ENCODE assay signal across 11 mouse cellular contexts in the genomic region with DNA sequence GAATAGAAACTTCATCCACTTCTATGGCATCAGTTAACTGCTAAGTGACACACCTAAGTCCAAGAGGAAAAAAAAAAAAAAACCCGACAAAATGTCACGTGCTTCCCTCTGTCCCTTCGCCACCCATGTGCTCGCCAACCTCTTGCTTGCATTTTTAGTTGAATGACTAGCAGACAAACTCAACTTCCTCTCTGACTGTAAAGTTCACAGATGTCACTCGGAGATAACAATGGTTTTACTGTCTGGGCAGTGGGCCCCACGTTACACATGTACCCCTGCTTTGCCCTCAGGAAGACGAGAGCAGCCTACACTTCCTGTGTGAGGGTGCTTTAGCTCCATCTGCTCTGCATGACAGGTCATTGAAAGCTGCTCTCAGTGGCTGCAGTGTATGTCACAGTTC. TPM values are rescaled to one million over a fixed set of nuclear protein-coding genes. Genes with fewer than 3 reads are reported as not detected.
DNase-seq lines count a peak whose midpoint lies in the region; ATAC-seq lines count a peak whose summit lies in the region.
"Had no signal": no experiment of that assay in that cellular context is flagged by ENCODE, and none has a peak within 500 bp of the region (broad histone marks: within the 10 kb centered on the region; RNA-seq: fewer than 3 reads in every experiment).

No protein-coding gene starts in this region.

- peak; percentile 45; the same call in 1 of the 2 replicates for ATAC-seq in liver, embryonic 16.5 days (ENCODE audit: low read depth)
- ATAC-seq in neural tube, embryonic 15.5 days (ENCODE audit: low FRiP score), result no peak
- ATAC-seq: forebrain, embryonic 16.5 days had no signal

- H3K9ac ChIP-seq in liver, embryonic 16.5 days (ENCODE audit: low read depth, low read length), result no peak overlapping the region
- no peak overlapping the region for H3K9ac ChIP-seq in neural tube, embryonic 15.5 days (replicated peaks)
- H3K9ac ChIP-seq: heart, embryonic 12.5 days had no signal

- 22% methylated on average over 7 of the region's 7 CpGs for WGBS in liver, embryonic 16.5 days (ENCODE audit: insufficient replicate concordance)
- 74% methylated on average over 7 of the region's 7 CpGs for WGBS in neural tube, embryonic 15.5 days

- H3K27me3 ChIP-seq in liver, embryonic 16.5 days (ENCODE audit: control insufficient read depth, insufficient read depth, low read depth, low read length), result no peaks in the 10 kb centered on the region
- H3K27me3 ChIP-seq in neural tube, embryonic 15.5 days (replicated peaks), result no peaks in the 10 kb centered on the region

- H3K9me3 ChIP-seq in liver, embryonic 16.5 days (replicated peaks; ENCODE audit: control insufficient read depth, low read length), result no peaks in the 10 kb centered on the region
- no peaks in the 10 kb centered on the region for H3K9me3 ChIP-seq in neural tube, embryonic 15.5 days (replicated peaks)
- H3K9me3 ChIP-seq: heart, embryonic 12.5 days had no signal

- intact Hi-C loops in left cerebral cortex, postnatal 14 days (cut with DNase I), result no loop called here

- peaks cover 16% of the 10 kb centered on the region for H3K4me1 ChIP-seq in liver, embryonic 16.5 days (ENCODE audit: control insufficient read depth, low read depth, low read length)
- no peaks in the 10 kb centered on the region for H3K4me1 ChIP-seq in neural tube, embryonic 15.5 days
- H3K4me1 ChIP-seq: heart, embryonic 12.5 days had no signal

- peak; percentile 13 for DNase-seq in embryo, embryonic 10.5 days (ENCODE audit: low spot score)
- no peak for DNase-seq in embryo, embryonic 11 days
- peak; percentile 81 for DNase-seq in MEL-GATA-1-ER (ENCODE audit: extremely low read depth, low read depth)
- peak; percentile 45 to 71 for DNase-seq in thymus, adult 18-20 months
- DNase-seq in left cerebral cortex, postnatal 14 days (ENCODE audit: low spot score in 2 of 2), result no peak
- no peak for DNase-seq in right cerebral cortex, adult 18-20 months
- DNase-seq: midbrain, embryonic 14.5 days had no signal

- no peaks in the 10 kb centered on the region for H3K36me3 ChIP-seq in liver, embryonic 16.5 days (ENCODE audit: control insufficient read depth, insufficient read depth)
- no peaks in the 10 kb centered on the region for H3K36me3 ChIP-seq in neural tube, embryonic 15.5 days
- H3K36me3 ChIP-seq: heart, embryonic 12.5 days had no signal

- H3K4me3 ChIP-seq in liver, embryonic 16.5 days (ENCODE audit: low read depth, low read length), result no peak overlapping the region
- no peak overlapping the region for H3K4me3 ChIP-seq in neural tube, embryonic 15.5 days (replicated peaks)
- H3K4me3 ChIP-seq: heart, embryonic 12.5 days had no signal

- 0 out of 2 replicates have a peak overlapping the region, but pooled peaks have one; percentile 17 for H3K27ac ChIP-seq in liver, embryonic 16.5 days (ENCODE audit: low read length)
- no peak overlapping the region for H3K27ac ChIP-seq in neural tube, embryonic 15.5 days (replicated peaks)

- H3K4me2 ChIP-seq in liver, embryonic 16.5 days (ENCODE audit: low read depth, low read length), result no peak overlapping the region
- H3K4me2 ChIP-seq in neural tube, embryonic 15.5 days, result no peak overlapping the region
- H3K4me2 ChIP-seq: heart, embryonic 12.5 days had no signal

RNA-seq across cellular contexts. Expression of gene Ubash3a, which starts 16.2 kb away (rescaled TPM):
- 6.3 and 8.2 TPM in 2 replicates for polyA plus RNA-seq in liver, embryonic 16.5 days (2015; fragmentation: Nextera tagmentation; extraction: Ambion mirVana)
- total RNA-seq in left cerebral cortex, postnatal 14 days (2021), result not detected
- 7.3 TPM in 1 of 2 replicates, not detected in the other for polyA plus RNA-seq in neural tube, embryonic 15.5 days (2015; fragmentation: Nextera tagmentation; extraction: Ambion mirVana)
- polyA plus RNA-seq: forebrain, embryonic 16.5 days; midbrain, embryonic 14.5 days had no signal

RNA-seq across cellular contexts. Expression of gene Tmprss3, which starts 25.1 kb away (rescaled TPM):
- polyA plus RNA-seq in liver, embryonic 16.5 days (2015; fragmentation: Nextera tagmentation; extraction: Ambion mirVana), result 0.47 and 0.51 TPM in 2 replicates
- under 1 TPM in 1 of 2 experiments, not detected in 1; 0.13 TPM for total RNA-seq in left cerebral cortex, postnatal 14 days (2021)
- polyA plus RNA-seq in neural tube, embryonic 15.5 days (2015; fragmentation: Nextera tagmentation; extraction: Ambion mirVana), result 0.06 TPM in 1 of 2 replicates, not detected in the other
- polyA plus RNA-seq: forebrain, embryonic 16.5 days; heart, embryonic 12.5 days; midbrain, embryonic 14.5 days had no signal

RNA-seq across cellular contexts. Expression of gene Rsph1, which starts 53.3 kb away (rescaled TPM):
- polyA plus RNA-seq in liver, embryonic 16.5 days (2015; fragmentation: Nextera tagmentation; extraction: Ambion mirVana), result 0.19 and 0.20 TPM in 2 replicates
- 10 to 100 TPM; 13.6 to 17.6 TPM for total RNA-seq in left cerebral cortex, postnatal 14 days (2021)
- 3.4 and 3.9 TPM in 2 replicates for polyA plus RNA-seq in neural tube, embryonic 15.5 days (2015; fragmentation: Nextera tagmentation; extraction: Ambion mirVana)

RNA-seq across cellular contexts. Expression of gene Tff1, which starts 58.8 kb away (rescaled TPM):
- 0.50 TPM in 1 of 2 replicates, not detected in the other for polyA plus RNA-seq in liver, embryonic 16.5 days (2015; fragmentation: Nextera tagmentation; extraction: Ambion mirVana)
- total RNA-seq in left cerebral cortex, postnatal 14 days (2021), result not detected
- polyA plus RNA-seq in neural tube, embryonic 15.5 days (2015; fragmentation: Nextera tagmentation; extraction: Ambion mirVana), result 4.6 TPM in 1 of 2 replicates, not detected in the other
- polyA plus RNA-seq: forebrain, embryonic 16.5 days; heart, embryonic 12.5 days; midbrain, embryonic 14.5 days had no signal

Comparison
In these comparisons a context has a peak if more than half of its experiments do, and no peak if none do; other contexts are left out.
1. DNase-seq: peak in embryo, embryonic 10.5 days (single experiment), MEL-GATA-1-ER (single experiment) and thymus, adult 18-20 months (2 of 2); none in embryo, embryonic 11 days (single experiment), left cerebral cortex, postnatal 14 days (0 of 2) and right cerebral cortex, adult 18-20 months (single experiment).